Mouse (Mus musculus) embryonic facial prominence, embryonic 15.5 days (tissue): ENCODE data around the gene Serinc2. TPM values are rescaled to one million over a fixed set of nuclear protein-coding genes. Genes with fewer than 3 reads are reported as not detected.

ENCODE experiments used
- ATAC-seq: fragments of 200-750 bp; cut with Nextera tagmentation; 2 replicates; pipeline ENCODE4 v1.8.0; 2017; ENCODE audit warnings: low read depth, moderate TSS enrichment; ENCODE audit not compliant: insufficient number of reproducible peaks, low FRiP score, low TSS enrichment
- H3K27ac ChIP-seq: fragments of 300-500 bp; sonication (generic); replicated peaks from 2 replicates; pipeline ENCODE4 v1.5.1; 2015; ENCODE audit warnings: mild to moderate bottlenecking, inconsistent platforms
- H3K27me3 ChIP-seq: fragments of 300-500 bp; sonication (generic); 2 replicates; pipeline ENCODE4 v1.6.1; 2015; ENCODE audit warnings: inconsistent platforms
- H3K36me3 ChIP-seq: fragments of 300-500 bp; sonication (generic); 2 replicates; pipeline ENCODE4 v1.6.1; 2015; ENCODE audit warnings: mild to moderate bottlenecking, inconsistent platforms
- H3K4me1 ChIP-seq: fragments of 300-500 bp; sonication (generic); 2 replicates; pipeline ENCODE4 v1.6.1; 2015; ENCODE audit warnings: inconsistent platforms
- H3K4me2 ChIP-seq: fragments of 300-500 bp; sonication (generic); replicated peaks from 2 replicates; pipeline ENCODE4 v1.6.1; 2015; ENCODE audit warnings: mild to moderate bottlenecking, inconsistent platforms
- H3K4me3 ChIP-seq: fragments of 300-500 bp; sonication (generic); replicated peaks from 2 replicates; pipeline ENCODE4 v1.5.1; 2015; ENCODE audit warnings: mild to moderate bottlenecking, inconsistent platforms
- H3K9ac ChIP-seq: fragments of 300-500 bp; sonication (generic); 2 replicates; pipeline ENCODE4 v1.6.1; 2015; ENCODE audit warnings: inconsistent platforms
- H3K9me3 ChIP-seq: fragments of 300-500 bp; sonication (generic); replicated peaks from 2 replicates; pipeline ENCODE4 v1.6.1; 2016; ENCODE audit warnings: inconsistent platforms
- WGBS: fragments of 180-500 bp; shearing (Covaris S2); methylation state at CpG from one replicate; pipeline ENCODE4 v1.1.7; 2015; 5-methylcytosine and 5-hydroxymethylcytosine counted together
- polyA plus RNA-seq: library from polyadenylated mRNA; unstranded; fragments of >200 nt; fragmentation: Nextera tagmentation; extraction: Ambion mirVana; gene quantifications from 2 replicates; pipeline ENCODE4 v1.2.1, GENCODE M21; 2015

Serinc2 gene
- 108 and 110 TPM in 2 replicates for polyA plus RNA-seq

- H3K9ac ChIP-seq = no peak within 1 kb of the TSS
- no peaks in the 10 kb centered on the region for H3K9me3 ChIP-seq
- peaks cover 8% of the 10 kb centered on the region; the same call in 1 of the 2 replicates for H3K27me3 ChIP-seq
- no peaks in the 10 kb centered on the region for H3K36me3 ChIP-seq
- no peak within 1 kb of the TSS for H3K4me3 ChIP-seq
- H3K4me1 ChIP-seq = peaks cover 12% of the 10 kb centered on the region; the same call in 1 of the 2 replicates
- no peak within 1 kb of the TSS for H3K4me2 ChIP-seq
- no peak within 1 kb of the TSS for H3K27ac ChIP-seq
- ATAC-seq = no peak
- WGBS = 62% methylated on average over 2 of the region's 2 CpGs
Measured at GRCm38 (mm10) chr4:130279105-130279504, at the start of gene Serinc2. Serinc2 (minus strand) TSS chr4:130279205.

DNA sequence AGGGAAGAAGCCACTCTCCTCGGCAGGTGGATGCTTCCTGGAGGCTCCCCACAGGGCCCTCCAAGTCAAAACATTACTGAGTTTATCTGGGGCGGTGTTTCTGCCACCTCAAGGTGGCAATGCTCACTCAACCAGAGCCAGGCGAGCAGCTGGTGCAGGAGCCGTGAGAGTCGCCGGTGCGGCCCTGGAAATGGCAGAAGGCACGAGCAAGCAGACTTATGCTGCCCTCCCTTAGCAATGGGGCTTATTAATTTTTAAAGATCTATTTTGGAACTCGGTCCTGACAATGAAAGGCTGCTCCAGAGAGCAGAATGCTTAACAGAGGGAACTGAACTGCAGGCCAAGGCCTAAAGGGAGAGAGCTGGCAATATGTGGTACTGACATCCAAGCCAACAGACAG lies 48.4 kb upstream of the Serinc2 start:
- no peaks in the 10 kb centered on the region for H3K4me1 ChIP-seq
- WGBS = 86% methylated on average over 9 of the region's 9 CpGs
- H3K36me3 ChIP-seq = peaks cover 65% of the 10 kb centered on the region
- H3K27me3 ChIP-seq = no peaks in the 10 kb centered on the region
- no peaks in the 10 kb centered on the region for H3K9me3 ChIP-seq
- ATAC-seq = no peak
- H3K27ac ChIP-seq = no peak overlapping the region
- no peak overlapping the region for H3K9ac ChIP-seq
- H3K4me2 ChIP-seq = no peak overlapping the region
- H3K4me3 ChIP-seq = no peak overlapping the region

- Histone ChIP-seq H3K4me1 (no peaks in the 10 kb centered on the region), H3K4me3 (no peak overlapping the region), H3K4me2 (no peak overlapping the region), H3K36me3 (peaks cover 78% of the 10 kb centered on the region), H3K27ac (no peak overlapping the region), H3K9me3 (no peaks in the 10 kb centered on the region), H3K9ac (no peak overlapping the region), H3K27me3 (no peaks in the 10 kb centered on the region)
- ATAC-seq = no peak
- WGBS = 94% methylated on average over 2 of the region's 2 CpGs
Measured at GRCm38 (mm10) chr4:130325446-130325845, 46.4 kb upstream of the Serinc2 start.

GRCm38 (mm10) chr4:130323607-130324006 lies 44.6 kb upstream of the Serinc2 start:
- Histone ChIP-seq H3K4me1 (no peaks in the 10 kb centered on the region), H3K27me3 (no peaks in the 10 kb centered on the region), H3K4me2 (no peak overlapping the region), H3K9me3 (no peaks in the 10 kb centered on the region), H3K9ac (no peak overlapping the region), H3K27ac (no peak overlapping the region), H3K36me3 (peaks cover 81% of the 10 kb centered on the region), H3K4me3 (no peak overlapping the region)
- 76% methylated on average over 5 of the region's 5 CpGs for WGBS
- ATAC-seq = no peak

- H3K27ac ChIP-seq = no peak overlapping the region
- H3K9ac ChIP-seq = no peak overlapping the region
- no peaks in the 10 kb centered on the region for H3K27me3 ChIP-seq
- ATAC-seq = no peak
- H3K4me3 ChIP-seq = no peak overlapping the region
- peaks cover 79% of the 10 kb centered on the region for H3K36me3 ChIP-seq
- H3K4me2 ChIP-seq = no peak overlapping the region
- no peaks in the 10 kb centered on the region for H3K9me3 ChIP-seq
- WGBS = 81% methylated on average over 1 of the region's 1 CpGs
- no peaks in the 10 kb centered on the region for H3K4me1 ChIP-seq
Measured at GRCm38 (mm10) chr4:130323165-130323564, 44.2 kb upstream of the Serinc2 start.

DNA sequence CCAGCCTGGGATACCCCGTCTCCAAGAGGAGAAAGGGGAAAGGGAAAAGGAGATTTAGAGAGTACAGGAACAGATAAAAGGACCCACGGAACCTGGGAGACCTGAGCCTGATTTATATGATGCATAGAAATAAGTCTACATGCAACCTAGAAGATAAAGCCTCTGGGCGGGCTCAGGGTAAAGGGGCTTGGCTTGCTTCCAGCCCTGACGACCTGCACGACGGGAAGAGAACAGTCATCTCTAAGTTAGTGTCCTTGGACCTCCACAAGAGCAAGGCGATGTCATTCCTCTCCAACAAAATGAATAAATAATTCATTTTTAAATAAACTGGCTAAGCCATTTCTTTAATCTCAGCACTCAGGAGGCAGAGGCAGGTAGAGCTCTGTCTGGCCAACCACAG lies 43.6 kb upstream of the Serinc2 start:
- Histone ChIP-seq H3K9me3 (no peaks in the 10 kb centered on the region), H3K4me2 (no peak overlapping the region), H3K27me3 (no peaks in the 10 kb centered on the region), H3K9ac (no peak overlapping the region), H3K36me3 (peaks cover 74% of the 10 kb centered on the region), H3K27ac (no peak overlapping the region), H3K4me1 (no peaks in the 10 kb centered on the region), H3K4me3 (no peak overlapping the region)
- WGBS = 74% methylated on average over 7 of the region's 7 CpGs
- ATAC-seq = no peak

GRCm38 (mm10) chr4:130321640-130322039 lies 42.6 kb upstream of the Serinc2 start:
- Histone ChIP-seq H3K27me3 (no peaks in the 10 kb centered on the region), H3K9me3 (no peaks in the 10 kb centered on the region), H3K27ac (no peak overlapping the region), H3K4me2 (no peak overlapping the region), H3K4me3 (no peak overlapping the region), H3K9ac (no peak overlapping the region), H3K36me3 (peaks cover 66% of the 10 kb centered on the region), H3K4me1 (no peaks in the 10 kb centered on the region)
- WGBS = 90% methylated on average over 7 of the region's 7 CpGs
- no peak for ATAC-seq

GRCm38 (mm10) chr4:130319564-130319963 lies 40.6 kb upstream of the Serinc2 start:
- H3K9me3 ChIP-seq = no peaks in the 10 kb centered on the region
- no peak for ATAC-seq
- H3K36me3 ChIP-seq = peaks cover 65% of the 10 kb centered on the region
- no peak overlapping the region for H3K9ac ChIP-seq
- no peak overlapping the region for H3K27ac ChIP-seq
- H3K27me3 ChIP-seq = no peaks in the 10 kb centered on the region
- no peak overlapping the region for H3K4me3 ChIP-seq
- H3K4me1 ChIP-seq = no peaks in the 10 kb centered on the region
- no peak overlapping the region for H3K4me2 ChIP-seq
- 84% methylated on average over 7 of the region's 7 CpGs for WGBS

DNA sequence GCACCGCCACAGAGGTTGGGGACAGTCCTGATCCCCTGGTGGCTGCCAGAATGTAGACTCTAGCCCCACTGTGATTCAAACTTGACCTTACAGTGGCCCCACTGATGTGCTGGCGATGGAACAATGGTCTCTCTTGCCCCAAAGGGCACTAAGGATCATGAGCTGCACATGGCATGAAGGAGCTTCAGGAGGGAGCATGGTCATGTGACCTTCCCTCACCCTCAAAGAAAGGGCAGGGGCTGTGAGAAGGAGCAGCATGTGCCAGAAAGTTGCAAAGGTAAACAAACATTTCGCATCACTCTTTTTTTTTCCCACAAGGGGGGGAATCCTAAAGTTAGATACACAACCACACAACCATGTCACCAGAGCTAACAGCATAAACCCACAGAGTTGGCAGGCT lies 39.1 kb upstream of the Serinc2 start:
- H3K4me2 ChIP-seq = no peak overlapping the region
- no peaks in the 10 kb centered on the region for H3K9me3 ChIP-seq
- peaks cover 56% of the 10 kb centered on the region for H3K36me3 ChIP-seq
- H3K4me1 ChIP-seq = no peaks in the 10 kb centered on the region
- no peak overlapping the region for H3K4me3 ChIP-seq
- ATAC-seq = no peak
- H3K27ac ChIP-seq = no peak overlapping the region
- no peaks in the 10 kb centered on the region for H3K27me3 ChIP-seq
- WGBS = 70% methylated on average over 3 of the region's 3 CpGs
- no peak overlapping the region for H3K9ac ChIP-seq

- H3K27me3 ChIP-seq = no peaks in the 10 kb centered on the region
- no peaks in the 10 kb centered on the region for H3K4me1 ChIP-seq
- no peak overlapping the region for H3K27ac ChIP-seq
- no peak overlapping the region for H3K4me2 ChIP-seq
- H3K9ac ChIP-seq = no peak overlapping the region
- no peaks in the 10 kb centered on the region for H3K9me3 ChIP-seq
- H3K36me3 ChIP-seq = peaks cover 43% of the 10 kb centered on the region
- no peak for ATAC-seq
- no peak overlapping the region for H3K4me3 ChIP-seq
- WGBS = 79% methylated on average over 10 of the region's 10 CpGs
Measured at GRCm38 (mm10) chr4:130316691-130317090, 37.7 kb upstream of the Serinc2 start.

GRCm38 (mm10) chr4:130315771-130316527 lies 36.9 kb upstream of the Serinc2 start:
- Histone ChIP-seq H3K4me2 (no peak overlapping the region), H3K27me3 (peaks cover under 1% of the 10 kb centered on the region; the same call in 1 of the 2 replicates), H3K36me3 (peaks cover 38% of the 10 kb centered on the region), H3K27ac (no peak overlapping the region), H3K4me3 (no peak overlapping the region), H3K4me1 (no peaks in the 10 kb centered on the region), H3K9ac (no peak overlapping the region), H3K9me3 (no peaks in the 10 kb centered on the region)
- WGBS = 74% methylated on average over 13 of the region's 13 CpGs
- no peak for ATAC-seq

DNA sequence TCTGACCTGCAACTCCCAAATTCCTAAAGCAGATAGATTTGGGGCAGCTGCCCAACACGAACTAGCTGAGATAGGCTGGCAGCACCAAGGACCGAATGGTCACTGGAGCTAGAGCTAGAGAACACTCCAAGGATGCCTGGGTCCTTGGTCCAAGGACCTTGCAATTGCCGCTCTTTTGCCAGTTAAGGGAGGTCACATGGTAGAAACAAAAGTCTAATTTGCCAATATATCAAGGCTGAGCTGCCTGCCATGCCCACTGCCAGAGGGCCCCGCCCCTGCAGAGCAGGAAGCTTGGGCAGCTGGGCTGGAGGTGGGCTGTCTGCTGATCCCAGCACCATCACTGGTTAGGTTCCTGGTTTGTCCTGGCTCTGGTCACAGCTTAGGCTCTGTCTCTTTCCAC lies 34.5 kb upstream of the Serinc2 start:
- Histone ChIP-seq H3K4me3 (no peak overlapping the region), H3K9ac (no peak overlapping the region), H3K27me3 (peaks cover 24% of the 10 kb centered on the region), H3K4me2 (no peak overlapping the region), H3K9me3 (no peaks in the 10 kb centered on the region), H3K27ac (no peak overlapping the region), H3K36me3 (peaks cover 21% of the 10 kb centered on the region), H3K4me1 (peaks cover 6% of the 10 kb centered on the region)
- ATAC-seq = no peak
- WGBS = 95% methylated on average over 4 of the region's 4 CpGs
